Mouse (Mus musculus) CH12.LX (cell line): Measurements from ENCODE around the gene Ddr1. TPM values are rescaled to one million over a fixed set of nuclear protein-coding genes. Genes with fewer than 3 reads are reported as not detected.

Source experiments
- DNase-seq: peaks from one replicate; pipeline ENCODE4 v3.0.0-alpha.2; 2013; ENCODE audit errors: extremely low read depth
- H3K27ac ChIP-seq: 2 replicates; pipeline ENCODE4 v1.5.1; 2012; ENCODE audit warnings: low read depth, mild to moderate bottlenecking, control low read depth, moderate library complexity; ENCODE audit not compliant: insufficient read depth
- H3K27me3 ChIP-seq: replicated peaks from 2 replicates; pipeline ENCODE3; 2012; ENCODE audit warnings: inconsistent platforms
- H3K36me3 ChIP-seq, 2 experiments: replicated peaks in 1 of 2; 2 replicates each; pipeline versions ENCODE3 to v1.6.1; 2012; ENCODE audit warnings: inconsistent platforms in 1 of 2, low read length in 1 of 2, mild to moderate bottlenecking in 1 of 2, mixed read lengths in 1 of 2, moderate library complexity in 1 of 2; ENCODE audit not compliant: control insufficient read depth in 1 of 2, insufficient read depth in 1 of 2
- H3K4me1 ChIP-seq, 2 experiments: 2 replicates each; pipeline ENCODE4 v1.6.1; 2012; ENCODE audit warnings: inconsistent platforms in 1 of 2, moderate library complexity in 1 of 2; ENCODE audit not compliant: insufficient read depth in 2 of 2, control insufficient read depth in 1 of 2
- H3K4me2 ChIP-seq: 2 replicates; pipeline ENCODE4 v1.6.1; 2012; ENCODE audit warnings: low read depth, mild to moderate bottlenecking, control low read depth; ENCODE audit not compliant: poor library complexity, insufficient read depth, severe bottlenecking
- H3K4me3 ChIP-seq, 3 experiments: fragments of 150-350 bp in 1 of 3; sonication (generic) in 1 of 3; replicated peaks in 1 of 3; 2 replicates each; pipeline versions ENCODE3 to v1.5.1; 2011 to 2012; ENCODE audit warnings: low read depth in 2 of 3, low read length in 2 of 3, mild to moderate bottlenecking in 2 of 3, moderate library complexity in 2 of 3, control low read depth in 1 of 3, improper control_type of control experiment in 1 of 3, inconsistent platforms in 1 of 3, mixed read lengths in 1 of 3; ENCODE audit not compliant: poor library complexity in 1 of 3
- H3K79me2 ChIP-seq: replicated peaks from 2 replicates; pipeline ENCODE4 v1.6.1; 2012; ENCODE audit warnings: mild to moderate bottlenecking, moderate library complexity; ENCODE audit not compliant: control insufficient read depth, poor library complexity, insufficient read depth, severe bottlenecking; ENCODE audit errors: extremely low read depth
- H3K9ac ChIP-seq: 2 replicates; pipeline ENCODE4 v1.6.1; 2012; ENCODE audit warnings: low read depth, mild to moderate bottlenecking, control low read depth, moderate library complexity; ENCODE audit not compliant: insufficient read depth
- H3K9me3 ChIP-seq: replicated peaks from 2 replicates; pipeline ENCODE3; 2012; ENCODE audit warnings: low read length, inconsistent platforms, mixed read lengths
- BHLHE40 ChIP-seq: IDR thresholded peaks from 2 replicates; pipeline ENCODE4 v1.6.1; 2011; ENCODE audit warnings: mild to moderate bottlenecking, low read depth, low read length, improper control_type of control experiment
- CHD1 ChIP-seq: IDR thresholded peaks from 2 replicates; pipeline ENCODE4 v1.6.1; 2012; ENCODE audit warnings: low read depth, low read length, improper control_type of control experiment, inconsistent platforms
- CHD2 ChIP-seq: IDR thresholded peaks from 2 replicates; pipeline ENCODE4 v1.6.1; 2011; ENCODE audit warnings: low read length, improper control_type of control experiment
- E2F4 ChIP-seq: IDR thresholded peaks from 2 replicates; pipeline ENCODE4 v1.6.1; 2011; ENCODE audit warnings: low read depth, low read length, improper control_type of control experiment; ENCODE audit not compliant: insufficient replicate concordance
- ELF1 ChIP-seq: IDR thresholded peaks from 2 replicates; pipeline ENCODE4 v1.6.1; 2014; ENCODE audit warnings: low read depth, mild to moderate bottlenecking, inconsistent platforms, low read length, improper control_type of control experiment
- HCFC1 ChIP-seq: IDR thresholded peaks from 2 replicates; pipeline ENCODE4 v1.6.1; 2012; ENCODE audit warnings: low read depth, mild to moderate bottlenecking, inconsistent platforms, low read length, improper control_type of control experiment
- IRF4 ChIP-seq: IDR thresholded peaks from 2 replicates; pipeline ENCODE4 v1.6.1; 2014; ENCODE audit warnings: low read depth, mild to moderate bottlenecking, inconsistent platforms, low read length, improper control_type of control experiment
- MEF2A ChIP-seq: IDR thresholded peaks from 2 replicates; pipeline ENCODE4 v1.6.1; 2014; ENCODE audit warnings: low read depth, mild to moderate bottlenecking, inconsistent platforms, low read length, improper control_type of control experiment, borderline replicate concordance
- NELFE ChIP-seq: IDR thresholded peaks from 2 replicates; pipeline ENCODE4 v1.6.1; 2011; ENCODE audit warnings: low read depth, low read length, improper control_type of control experiment
- POLR2A ChIP-seq: IDR thresholded peaks from 2 replicates; pipeline ENCODE4 v1.6.1; 2011; ENCODE audit warnings: low read depth, mild to moderate bottlenecking, improper control_type of control experiment, low read length
- POLR2AphosphoS2 ChIP-seq: IDR thresholded peaks from 2 replicates; pipeline ENCODE4 v1.6.1; 2011; ENCODE audit warnings: low read depth, low read length, improper control_type of control experiment
- RCOR1 ChIP-seq: conservative IDR thresholded peaks from 2 replicates; pipeline ENCODE4 v1.6.1; 2012; ENCODE audit warnings: low read depth, mild to moderate bottlenecking, inconsistent platforms, low read length, improper control_type of control experiment
- TCF12 ChIP-seq: IDR thresholded peaks from 2 replicates; pipeline ENCODE4 v1.6.1; 2014; ENCODE audit warnings: low read depth, mild to moderate bottlenecking, inconsistent platforms, low read length, improper control_type of control experiment
- UBTF ChIP-seq: IDR thresholded peaks from 2 replicates; pipeline ENCODE4 v1.6.1; 2012; ENCODE audit warnings: low read depth, mild to moderate bottlenecking, inconsistent platforms, low read length, improper control_type of control experiment, moderate library complexity
- USF2 ChIP-seq: conservative IDR thresholded peaks from 2 replicates; pipeline ENCODE4 v1.6.1; 2011; ENCODE audit warnings: low read depth, low read length, improper control_type of control experiment
- ZC3H11A ChIP-seq: IDR thresholded peaks from 2 replicates; pipeline ENCODE4 v1.6.1; 2012; ENCODE audit warnings: low read depth, mild to moderate bottlenecking, inconsistent platforms, low read length, improper control_type of control experiment
- ZMIZ1 ChIP-seq: IDR thresholded peaks from 2 replicates; pipeline ENCODE4 v1.6.1; 2012; ENCODE audit warnings: low read depth, mild to moderate bottlenecking, inconsistent platforms, low read length, improper control_type of control experiment
- ZNF384 ChIP-seq: IDR thresholded peaks from 2 replicates; pipeline ENCODE4 v1.6.1; 2012; ENCODE audit warnings: low read depth, low read length, improper control_type of control experiment, inconsistent platforms
- dilution Hi-C: fragments of 300-500 bp; cut with MboI; formaldehyde crosslinking; loops from 2 replicates; pipeline ENCODE4 v1.14.3; 2020; ENCODE audit warnings: low sequenced_read_pairs; ENCODE audit not compliant: extremely low pct_unique_long_range_greater_than_20kb, extremely low pct_ligation_motif_present
- in situ Hi-C: fragments of 300-500 bp; cut with MboI; formaldehyde crosslinking; loops from 3 replicates; pipeline ENCODE4 v1.14.3; 2019; ENCODE audit warnings: low sequenced_read_pairs, low pct_ligation_motif_present, low pct_unique_long_range_greater_than_20kb, mixed read lengths
- polyA plus RNA-seq: library from polyadenylated mRNA; unstranded; fragments of >175 nt; gene quantifications from 2 replicates; pipeline ENCODE4 v1.2.1, GENCODE M21; 2012; ENCODE audit warnings: low read depth; ENCODE audit not compliant: insufficient read length
- total RNA-seq, 2 experiments: library from RNA; depleted of rRNA; stranded (reverse); fragments of 300-350 nt in 1 of 2; fragments of >200 nt in 1 of 2; gene quantifications; 2 replicates each; pipeline ENCODE4 v1.2.3; 2012 to 2014

Ddr1 gene
- total and polyA plus RNA-seq, 3 experiments, result 0.83 to 3.6 (median 3.1) TPM

DNA sequence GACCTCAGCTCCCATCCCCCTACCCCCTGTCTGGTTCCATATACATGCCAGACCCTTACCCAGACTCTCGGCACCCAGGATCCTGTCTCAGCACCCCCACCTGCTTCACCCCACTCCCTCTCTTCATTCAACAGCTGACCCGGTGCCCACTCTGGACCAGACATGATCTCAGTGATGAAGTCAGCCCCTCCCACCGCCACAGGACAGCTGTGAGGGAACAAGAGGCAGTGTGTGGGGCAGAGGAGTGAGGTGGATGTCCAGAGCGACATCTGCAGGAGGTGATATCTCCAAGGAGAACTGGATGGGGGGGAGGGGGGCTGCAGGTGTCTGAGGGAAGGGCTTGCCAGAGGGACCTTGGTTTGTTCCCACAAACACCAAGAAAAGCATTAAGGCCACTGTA, 12.6 kb downstream of the Ddr1 start:
- no peak for DNase-seq
- in situ Hi-C loops, result no loop called here
- H3K9ac ChIP-seq, result no peak overlapping the region

DNA sequence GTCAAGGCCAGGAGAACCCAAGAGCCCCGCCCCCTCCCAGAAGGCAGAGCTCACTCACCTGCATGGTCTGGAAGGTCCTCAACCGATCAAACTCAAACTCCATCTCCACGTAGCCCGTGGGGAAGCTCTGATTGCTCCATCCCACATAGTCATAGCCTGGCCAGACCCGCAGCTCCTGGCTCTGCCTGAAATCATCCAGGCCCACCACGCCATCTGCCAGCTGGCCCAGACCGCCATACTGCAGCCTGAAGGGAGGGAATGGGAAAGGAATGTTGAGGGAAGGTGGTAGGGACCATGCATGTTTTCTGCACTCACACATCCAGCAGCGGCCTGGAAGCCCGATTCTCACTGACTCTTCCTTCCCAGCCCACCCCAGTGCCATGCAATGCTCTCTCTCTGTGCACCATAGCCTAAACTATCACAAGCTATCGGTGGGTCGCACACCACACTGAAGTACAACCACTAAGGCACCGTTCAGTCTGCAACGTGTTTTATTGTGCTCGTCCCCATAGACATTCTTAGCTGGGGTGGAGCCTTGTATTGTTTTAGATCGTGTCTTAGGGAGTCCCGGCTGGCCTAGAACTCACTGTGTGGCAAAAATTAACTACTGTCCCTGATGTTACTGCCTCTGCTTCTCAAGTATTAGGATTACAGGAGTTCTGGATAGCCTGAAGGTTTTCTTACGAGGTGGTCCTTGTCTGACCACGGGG, 14.3 kb downstream of the Ddr1 start:
- no peak overlapping the region for H3K27ac ChIP-seq
- H3K36me3 ChIP-seq, result peaks cover 13 to 32% of the 10 kb centered on the region in 2 experiments
- no peaks in the 10 kb centered on the region for H3K79me2 ChIP-seq
- H3K4me3 ChIP-seq, result no peak overlapping the region
- no peak overlapping the region for H3K4me2 ChIP-seq
- H3K4me1 ChIP-seq, result peaks cover 5 to 28% of the 10 kb centered on the region in 2 experiments; a peak in 2 of 4 replicates
- DNase-seq, result no peak
- no peak overlapping the region for H3K9ac ChIP-seq
- dilution Hi-C loops, result no loop called here
- H3K27me3 ChIP-seq, result no peaks in the 10 kb centered on the region
- no peak for TF ChIP-seq IRF4
- TF ChIP-seq UBTF, result no peak
- TF ChIP-seq E2F4, result no peak
- TF ChIP-seq ZMIZ1, result no peak
- TF ChIP-seq CHD2, result no peak
- no peak for TF ChIP-seq POLR2AphosphoS2
- TF ChIP-seq, all 38 proteins: peak for 0
- H3K9me3 ChIP-seq, result no peaks in the 10 kb centered on the region
- in situ Hi-C loops, result no loop called here

More for the DNA sequence above, 12.6 kb downstream of the Ddr1 start:
- H3K4me2 ChIP-seq, result no peak overlapping the region
- peaks cover 7% of the 10 kb centered on the region for H3K27me3 ChIP-seq
- no peak overlapping the region for H3K27ac ChIP-seq
- peaks cover 12 to 16% of the 10 kb centered on the region in 2 experiments for H3K36me3 ChIP-seq
- peaks cover 5 to 28% of the 10 kb centered on the region in 2 experiments; a peak in 2 of 4 replicates for H3K4me1 ChIP-seq
- dilution Hi-C loops, result no loop called here
- no peaks in the 10 kb centered on the region for H3K79me2 ChIP-seq
- TF ChIP-seq BHLHE40 (no peak), ZNF384 (no peak), NELFE (no peak), UBTF (no peak), ZC3H11A (no peak), MEF2A (no peak), RCOR1 (no peak), TCF12 (no peak), USF2 (no peak), ZMIZ1 (no peak), POLR2A (no peak), CHD1 (no peak), HCFC1 (no peak), IRF4 (no peak), ELF1 (no peak)
- no peak overlapping the region for H3K4me3 ChIP-seq
- peaks cover 5% of the 10 kb centered on the region for H3K9me3 ChIP-seq
